In genomic region chr9:106210853-106211609, GRCm38 (mm10) we compare ENCODE assay signal across 8 mouse cellular contexts. TPM values are rescaled to one million over a fixed set of nuclear protein-coding genes. Genes with fewer than 3 reads are reported as not detected.
DNase-seq lines count a peak whose midpoint lies in the region; ATAC-seq and TF ChIP-seq lines count a peak whose summit lies in the region.

No protein-coding gene starts in this region.

- peak overlapping the region; percentile 56 for H3K4me2 ChIP-seq in hindbrain, embryonic 13.5 days
- H3K4me2 ChIP-seq in midbrain, embryonic 15.5 days, result peak overlapping the region; percentile 48

- peak; percentile 97 for TF ChIP-seq EP300 in ES-Bruce4 (IDR thresholded peaks at IDR 0.05; ENCODE audit: insufficient read depth, low read depth, low read length)

- 37% methylated on average over 9 of the region's 9 CpGs for WGBS in hindbrain, embryonic 13.5 days
- WGBS in midbrain, embryonic 15.5 days, result 28% methylated on average over 9 of the region's 9 CpGs

- no peaks in the 10 kb centered on the region for H3K27me3 ChIP-seq in ES-Bruce4 (ENCODE audit: control insufficient read depth, insufficient read depth, low read length, poor library complexity, severe bottlenecking)
- no peaks in the 10 kb centered on the region for H3K27me3 ChIP-seq in hindbrain, embryonic 13.5 days
- H3K27me3 ChIP-seq in midbrain, embryonic 15.5 days (replicated peaks), result no peaks in the 10 kb centered on the region

- peak overlapping the region; percentile 76 for H3K4me3 ChIP-seq in ES-Bruce4 (ENCODE audit: low read depth, low read length)
- H3K4me3 ChIP-seq in hindbrain, embryonic 13.5 days, result peak overlapping the region; percentile 31; the same call in 1 of the 2 replicates
- no peak overlapping the region for H3K4me3 ChIP-seq in midbrain, embryonic 15.5 days

- H3K4me1 ChIP-seq in ES-Bruce4 (ENCODE audit: control insufficient read depth, insufficient read depth, low read length), result peaks cover 6% of the 10 kb centered on the region
- H3K4me1 ChIP-seq in hindbrain, embryonic 13.5 days (replicated peaks), result peaks cover 27% of the 10 kb centered on the region
- H3K4me1 ChIP-seq in midbrain, embryonic 15.5 days, result peaks cover 25% of the 10 kb centered on the region

- peaks cover 14% of the 10 kb centered on the region for H3K36me3 ChIP-seq in ES-Bruce4 (ENCODE audit: control insufficient read depth, insufficient read depth, low read length, poor library complexity, severe bottlenecking)
- H3K36me3 ChIP-seq in hindbrain, embryonic 13.5 days, result peaks cover 54% of the 10 kb centered on the region
- H3K36me3 ChIP-seq in midbrain, embryonic 15.5 days (replicated peaks), result peaks cover 21% of the 10 kb centered on the region

- H3K27ac ChIP-seq in ES-Bruce4 (ENCODE audit: insufficient read depth, low read length), result peak overlapping the region; percentile 90
- peak overlapping the region; percentile 69; the same call in 1 of the 2 replicates for H3K27ac ChIP-seq in hindbrain, embryonic 13.5 days
- H3K27ac ChIP-seq in midbrain, embryonic 15.5 days, result peak overlapping the region; percentile 66; the same call in 1 of the 2 replicates

- TF ChIP-seq CTCF in ES-Bruce4 (IDR thresholded peaks at IDR 0.05; ENCODE audit: low read depth, low read length), result no peak

- H3K9me3 ChIP-seq in ES-Bruce4 (replicated peaks; ENCODE audit: control insufficient read depth, insufficient read depth, low read length, poor library complexity, severe bottlenecking), result no peaks in the 10 kb centered on the region
- H3K9me3 ChIP-seq in hindbrain, embryonic 13.5 days, result no peaks in the 10 kb centered on the region
- no peaks in the 10 kb centered on the region for H3K9me3 ChIP-seq in midbrain, embryonic 15.5 days

- peak overlapping the region; percentile 36 for H3K9ac ChIP-seq in ES-Bruce4 (ENCODE audit: low read depth, poor library complexity, severe bottlenecking)
- H3K9ac ChIP-seq in hindbrain, embryonic 13.5 days, result peak overlapping the region; percentile 68
- H3K9ac ChIP-seq in midbrain, embryonic 15.5 days, result peak overlapping the region; percentile 39; the same call in 1 of the 2 replicates

- peak; percentile 33 for DNase-seq in embryo, embryonic 10.5 days (ENCODE audit: low spot score)
- no peak for DNase-seq in embryo, embryonic 11 days
- DNase-seq in frontal cortex, postnatal 36 days (ENCODE audit: low spot score in 2 of 2), result no peak
- no peak for DNase-seq in kidney, postnatal 36 days

- 0 out of 2 replicates have a peak, but pooled peaks have one; percentile 6 for ATAC-seq in hindbrain, embryonic 13.5 days (ENCODE audit: low FRiP score)
- no peak for ATAC-seq in midbrain, embryonic 15.5 days (replicated peaks)
- no peak for ATAC-seq in megakaryocyte progenitor cell, adult 5-6 weeks (replicated peaks; ENCODE audit: poor library complexity)

- TF ChIP-seq POLR2A in ES-Bruce4 (IDR thresholded peaks at IDR 0.05; ENCODE audit: insufficient read depth, low read length), result no peak

RNA-seq across cellular contexts. Expression of gene Twf2, which starts 8.1 kb away (rescaled TPM):
- polyA plus RNA-seq in ES-Bruce4 (2011; ENCODE audit: insufficient read depth, insufficient read length, low read depth, missing spikeins), result 27.3 and 36.7 TPM in 2 replicates
- polyA plus RNA-seq in hindbrain, embryonic 13.5 days (2015; fragmentation: Nextera tagmentation; extraction: Ambion mirVana), result 53.5 and 53.9 TPM in 2 replicates
- polyA plus RNA-seq in midbrain, embryonic 15.5 days (2015; fragmentation: Nextera tagmentation; extraction: Ambion mirVana), result 51.8 and 55.8 TPM in 2 replicates
- total RNA-seq in megakaryocyte progenitor cell, adult 5-6 weeks (2015), result 45.1 and 46.4 TPM in 2 replicates
- total RNA-seq in megakaryocyte progenitor cell, adult 5-6 weeks (2017), result 67.5 and 80.6 TPM in 2 replicates

RNA-seq across cellular contexts. Expression of gene Tlr9, which starts 11.4 kb away (rescaled TPM):
- not detected in 2 replicates for polyA plus RNA-seq in ES-Bruce4 (2011; ENCODE audit: insufficient read depth, insufficient read length, low read depth, missing spikeins)
- polyA plus RNA-seq in hindbrain, embryonic 13.5 days (2015; fragmentation: Nextera tagmentation; extraction: Ambion mirVana), result 0.04 and 0.05 TPM in 2 replicates
- 0.05 TPM in 1 of 2 replicates, not detected in the other for polyA plus RNA-seq in midbrain, embryonic 15.5 days (2015; fragmentation: Nextera tagmentation; extraction: Ambion mirVana)
- total RNA-seq in megakaryocyte progenitor cell, adult 5-6 weeks (2015), result 2.2 and 4.5 TPM in 2 replicates
- 0.37 and 0.46 TPM in 2 replicates for total RNA-seq in megakaryocyte progenitor cell, adult 5-6 weeks (2017)

RNA-seq across cellular contexts. Expression of gene Ppm1m, which starts 11.5 kb away (rescaled TPM):
- polyA plus RNA-seq in ES-Bruce4 (2011; ENCODE audit: insufficient read depth, insufficient read length, low read depth, missing spikeins), result 23.2 and 23.4 TPM in 2 replicates
- polyA plus RNA-seq in hindbrain, embryonic 13.5 days (2015; fragmentation: Nextera tagmentation; extraction: Ambion mirVana), result 16.6 and 19.0 TPM in 2 replicates
- 17.2 and 20.5 TPM in 2 replicates for polyA plus RNA-seq in midbrain, embryonic 15.5 days (2015; fragmentation: Nextera tagmentation; extraction: Ambion mirVana)
- total RNA-seq in megakaryocyte progenitor cell, adult 5-6 weeks (2015), result 14.3 and 16.9 TPM in 2 replicates
- total RNA-seq in megakaryocyte progenitor cell, adult 5-6 weeks (2017), result 15.5 and 23.7 TPM in 2 replicates

RNA-seq across cellular contexts. Expression of gene Alas1, which starts 37.4 kb away (rescaled TPM):
- polyA plus RNA-seq in ES-Bruce4 (2011; ENCODE audit: insufficient read depth, insufficient read length, low read depth, missing spikeins), result 39.8 and 41.9 TPM in 2 replicates
- 93.1 and 101 TPM in 2 replicates for polyA plus RNA-seq in hindbrain, embryonic 13.5 days (2015; fragmentation: Nextera tagmentation; extraction: Ambion mirVana)
- polyA plus RNA-seq in midbrain, embryonic 15.5 days (2015; fragmentation: Nextera tagmentation; extraction: Ambion mirVana), result 91.1 and 99.0 TPM in 2 replicates
- total RNA-seq in megakaryocyte progenitor cell, adult 5-6 weeks (2015), result 559 and 576 TPM in 2 replicates
- total RNA-seq in megakaryocyte progenitor cell, adult 5-6 weeks (2017), result 961 and 988 TPM in 2 replicates

RNA-seq across cellular contexts. Expression of gene Wdr82, which starts 40.3 kb away (rescaled TPM):
- 118 and 122 TPM in 2 replicates for polyA plus RNA-seq in ES-Bruce4 (2011; ENCODE audit: insufficient read depth, insufficient read length, low read depth, missing spikeins)
- polyA plus RNA-seq in hindbrain, embryonic 13.5 days (2015; fragmentation: Nextera tagmentation; extraction: Ambion mirVana), result 32.6 and 33.7 TPM in 2 replicates
- 40.5 and 41.1 TPM in 2 replicates for polyA plus RNA-seq in midbrain, embryonic 15.5 days (2015; fragmentation: Nextera tagmentation; extraction: Ambion mirVana)
- total RNA-seq in megakaryocyte progenitor cell, adult 5-6 weeks (2015), result 58.1 and 58.5 TPM in 2 replicates
- 63.6 and 72.5 TPM in 2 replicates for total RNA-seq in megakaryocyte progenitor cell, adult 5-6 weeks (2017)
